Mouse (Mus musculus) heart, embryonic 15.5 days (tissue): ENCODE results near the gene Car15. TPM values are rescaled to one million over a fixed set of nuclear protein-coding genes. Genes with fewer than 3 reads are reported as not detected.

Experiments
- ATAC-seq: fragments of 200-750 bp; cut with Nextera tagmentation; replicated peaks from 2 replicates; pipeline ENCODE4 v1.8.0; 2017; ENCODE audit warnings: low read depth, moderate TSS enrichment; ENCODE audit not compliant: insufficient number of reproducible peaks, insufficient read depth, low FRiP score
- H3K27ac ChIP-seq: fragments of 300-500 bp; sonication (generic); 2 replicates; pipeline ENCODE4 v1.5.1; 2015; ENCODE audit warnings: mild to moderate bottlenecking, inconsistent platforms
- H3K27me3 ChIP-seq: fragments of 300-500 bp; sonication (generic); 2 replicates; pipeline ENCODE4 v1.6.1; 2015; ENCODE audit warnings: inconsistent platforms
- H3K36me3 ChIP-seq: fragments of 300-500 bp; sonication (generic); 2 replicates; pipeline ENCODE4 v1.6.1; 2015; ENCODE audit warnings: mild to moderate bottlenecking, inconsistent platforms
- H3K4me1 ChIP-seq: fragments of 300-500 bp; sonication (generic); replicated peaks from 2 replicates; pipeline ENCODE4 v1.6.1; 2015; ENCODE audit warnings: inconsistent platforms
- H3K4me2 ChIP-seq: fragments of 300-500 bp; sonication (generic); 2 replicates; pipeline ENCODE4 v1.6.1; 2015; ENCODE audit warnings: inconsistent platforms, mild to moderate bottlenecking, moderate library complexity
- H3K4me3 ChIP-seq: fragments of 300-500 bp; sonication (generic); 2 replicates; pipeline ENCODE4 v1.5.1; 2015; ENCODE audit warnings: mild to moderate bottlenecking, inconsistent platforms
- H3K9ac ChIP-seq: fragments of 300-500 bp; sonication (generic); 2 replicates; pipeline ENCODE4 v1.6.1; 2015; ENCODE audit warnings: mild to moderate bottlenecking, inconsistent platforms
- H3K9me3 ChIP-seq: fragments of 300-500 bp; sonication (generic); replicated peaks from 2 replicates; pipeline ENCODE4 v1.6.1; 2016; ENCODE audit warnings: inconsistent platforms
- WGBS: fragments of 180-500 bp; shearing (Covaris S2); methylation state at CpG from one replicate; pipeline ENCODE4 v1.1.7; 2015; ENCODE audit warnings: mixed read lengths; 5-methylcytosine and 5-hydroxymethylcytosine counted together
- polyA plus RNA-seq: library from polyadenylated mRNA; unstranded; fragments of >200 nt; fragmentation: Nextera tagmentation; extraction: Ambion mirVana; gene quantifications from 2 replicates; pipeline ENCODE4 v1.2.1, GENCODE M21; 2015

Car15 gene
- 1.5 and 2.1 TPM in 2 replicates for polyA plus RNA-seq

- H3K27me3 ChIP-seq = peaks cover 49% of the 10 kb centered on the region
- no peak within 1 kb of the TSS for H3K9ac ChIP-seq
- H3K4me1 ChIP-seq = peaks cover 15% of the 10 kb centered on the region
- no peaks in the 10 kb centered on the region for H3K9me3 ChIP-seq
- WGBS = 75% methylated on average over 6 of the region's 6 CpGs
- no peak for ATAC-seq
- no peak within 1 kb of the TSS for H3K27ac ChIP-seq
- H3K36me3 ChIP-seq = peaks cover 24% of the 10 kb centered on the region
- H3K4me3 ChIP-seq = no peak within 1 kb of the TSS
- H3K4me2 ChIP-seq = no peak within 1 kb of the TSS
Measured at GRCm38 (mm10) chr16:17838051-17838450, at the start of gene Car15. Gene Car15, minus strand, starts transcription at chr16:17838364.

GRCm38 (mm10) chr16:17884116-17884515 lies 46.0 kb upstream of the Car15 start:
- H3K9ac ChIP-seq = no peak overlapping the region
- no peaks in the 10 kb centered on the region for H3K9me3 ChIP-seq
- H3K4me3 ChIP-seq = no peak overlapping the region
- no peaks in the 10 kb centered on the region; the same call in 1 of the 2 replicates for H3K36me3 ChIP-seq
- H3K4me2 ChIP-seq = no peak overlapping the region
- H3K4me1 ChIP-seq = peaks cover 20% of the 10 kb centered on the region
- 60% methylated on average over 6 of the region's 6 CpGs for WGBS
- no peaks in the 10 kb centered on the region for H3K27me3 ChIP-seq
- no peak for ATAC-seq
- H3K27ac ChIP-seq = no peak overlapping the region

- Histone ChIP-seq H3K9ac (no peak overlapping the region), H3K36me3 (no peaks in the 10 kb centered on the region; the same call in 1 of the 2 replicates), H3K27me3 (no peaks in the 10 kb centered on the region), H3K4me1 (peaks cover 20% of the 10 kb centered on the region), H3K27ac (no peak overlapping the region), H3K4me3 (no peak overlapping the region), H3K9me3 (no peaks in the 10 kb centered on the region), H3K4me2 (no peak overlapping the region)
- no peak for ATAC-seq
Measured at GRCm38 (mm10) chr16:17882196-17882595, 44.0 kb upstream of the Car15 start.

GRCm38 (mm10) chr16:17879571-17879970 lies 41.4 kb upstream of the Car15 start:
- no peak overlapping the region for H3K27ac ChIP-seq
- H3K9me3 ChIP-seq = no peaks in the 10 kb centered on the region
- no peak overlapping the region for H3K4me2 ChIP-seq
- 80% methylated on average over 4 of the region's 4 CpGs for WGBS
- no peak overlapping the region for H3K9ac ChIP-seq
- H3K27me3 ChIP-seq = no peaks in the 10 kb centered on the region
- no peaks in the 10 kb centered on the region; the same call in 1 of the 2 replicates for H3K36me3 ChIP-seq
- peaks cover 29% of the 10 kb centered on the region for H3K4me1 ChIP-seq
- H3K4me3 ChIP-seq = no peak overlapping the region
- no peak for ATAC-seq

GRCm38 (mm10) chr16:17876096-17876495 lies 37.9 kb upstream of the Car15 start:
- H3K27me3 ChIP-seq = no peaks in the 10 kb centered on the region
- no peak overlapping the region for H3K4me3 ChIP-seq
- WGBS = 87% methylated on average over 1 of the region's 1 CpGs
- peaks cover 7% of the 10 kb centered on the region; the same call in 1 of the 2 replicates for H3K36me3 ChIP-seq
- H3K4me1 ChIP-seq = peaks cover 37% of the 10 kb centered on the region
- H3K27ac ChIP-seq = no peak overlapping the region
- H3K4me2 ChIP-seq = no peak overlapping the region
- H3K9me3 ChIP-seq = no peaks in the 10 kb centered on the region
- H3K9ac ChIP-seq = no peak overlapping the region
- ATAC-seq = no peak

GRCm38 (mm10) chr16:17875174-17875573 lies 37.0 kb upstream of the Car15 start:
- 30% methylated on average over 4 of the region's 4 CpGs for WGBS
- H3K9ac ChIP-seq = no peak overlapping the region
- peaks cover 9% of the 10 kb centered on the region; the same call in 1 of the 2 replicates for H3K36me3 ChIP-seq
- no peak overlapping the region for H3K4me3 ChIP-seq
- H3K27me3 ChIP-seq = no peaks in the 10 kb centered on the region
- H3K4me1 ChIP-seq = peaks cover 41% of the 10 kb centered on the region
- peak overlapping the region; percentile 52 for H3K27ac ChIP-seq
- ATAC-seq = no peak; the same call in 1 of the 2 replicates
- no peaks in the 10 kb centered on the region for H3K9me3 ChIP-seq
- H3K4me2 ChIP-seq = no peak overlapping the region

- Histone ChIP-seq H3K4me3 (no peak overlapping the region), H3K4me1 (peaks cover 36% of the 10 kb centered on the region), H3K9ac (no peak overlapping the region), H3K9me3 (no peaks in the 10 kb centered on the region), H3K27ac (peak overlapping the region; percentile 17), H3K4me2 (no peak overlapping the region), H3K27me3 (no peaks in the 10 kb centered on the region), H3K36me3 (peaks cover 11% of the 10 kb centered on the region; the same call in 1 of the 2 replicates)
- WGBS = 21% methylated on average over 4 of the region's 4 CpGs
- no peak for ATAC-seq
Measured at GRCm38 (mm10) chr16:17872995-17873394, 34.8 kb upstream of the Car15 start.

- H3K36me3 ChIP-seq = peaks cover 14% of the 10 kb centered on the region; the same call in 1 of the 2 replicates
- no peak overlapping the region for H3K9ac ChIP-seq
- H3K4me1 ChIP-seq = peaks cover 36% of the 10 kb centered on the region
- no peak overlapping the region for H3K4me3 ChIP-seq
- H3K9me3 ChIP-seq = no peaks in the 10 kb centered on the region
- no peaks in the 10 kb centered on the region for H3K27me3 ChIP-seq
- H3K4me2 ChIP-seq = no peak overlapping the region
- H3K27ac ChIP-seq = no peak overlapping the region
- ATAC-seq = no peak
- 42% methylated on average over 5 of the region's 5 CpGs for WGBS
Measured at GRCm38 (mm10) chr16:17871248-17871647, 33.1 kb upstream of the Car15 start.

- no peak overlapping the region for H3K4me3 ChIP-seq
- no peak overlapping the region for H3K27ac ChIP-seq
- no peak overlapping the region for H3K4me2 ChIP-seq
- no peak overlapping the region for H3K9ac ChIP-seq
- 0 out of 2 replicates have a peak, but pooled peaks cover 8% of the 10 kb centered on the region for H3K36me3 ChIP-seq
- H3K9me3 ChIP-seq = no peaks in the 10 kb centered on the region
- 74% methylated on average over 6 of the region's 6 CpGs for WGBS
- ATAC-seq = no peak
- H3K4me1 ChIP-seq = peaks cover under 1% of the 10 kb centered on the region; the same call in 1 of the 2 replicates
- H3K27me3 ChIP-seq = no peaks in the 10 kb centered on the region
Measured at GRCm38 (mm10) chr16:17865770-17866169, 27.6 kb upstream of the Car15 start.

GRCm38 (mm10) chr16:17865293-17865692 lies 27.1 kb upstream of the Car15 start:
- Histone ChIP-seq H3K4me1 (no peaks in the 10 kb centered on the region; the same call in 1 of the 2 replicates), H3K4me2 (no peak overlapping the region), H3K4me3 (no peak overlapping the region), H3K36me3 (0 out of 2 replicates have a peak, but pooled peaks cover 7% of the 10 kb centered on the region), H3K9ac (no peak overlapping the region), H3K27ac (no peak overlapping the region), H3K27me3 (no peaks in the 10 kb centered on the region), H3K9me3 (no peaks in the 10 kb centered on the region)
- ATAC-seq = no peak
- WGBS = 85% methylated on average over 2 of the region's 2 CpGs

- Histone ChIP-seq H3K36me3 (peaks cover 54% of the 10 kb centered on the region), H3K4me2 (no peak overlapping the region), H3K9ac (no peak overlapping the region), H3K27ac (no peak overlapping the region), H3K4me1 (no peaks in the 10 kb centered on the region), H3K4me3 (no peak overlapping the region), H3K9me3 (no peaks in the 10 kb centered on the region), H3K27me3 (no peaks in the 10 kb centered on the region)
- no peak for ATAC-seq
Measured at GRCm38 (mm10) chr16:17858592-17858991, 20.4 kb upstream of the Car15 start.

- no peaks in the 10 kb centered on the region for H3K9me3 ChIP-seq
- 87% methylated on average over 7 of the region's 7 CpGs for WGBS
Measured at GRCm38 (mm10) chr16:17857157-17857556, 19.0 kb upstream of the Car15 start.

More at GRCm38 (mm10) chr16:17857157-17857556, 19.0 kb upstream of the Car15 start:
- no peak overlapping the region for H3K4me3 ChIP-seq
- no peak overlapping the region for H3K9ac ChIP-seq
- H3K4me2 ChIP-seq = no peak overlapping the region
- no peak for ATAC-seq
- no peak overlapping the region for H3K27ac ChIP-seq
- H3K36me3 ChIP-seq = peaks cover 64% of the 10 kb centered on the region
- no peaks in the 10 kb centered on the region for H3K4me1 ChIP-seq
- no peaks in the 10 kb centered on the region for H3K27me3 ChIP-seq
